Mouse (Mus musculus): ENCODE data around the gene H2-Q7. TPM values are rescaled to one million over a fixed set of nuclear protein-coding genes. Genes with fewer than 3 reads are reported as not detected.

H2-Q7 gene
- total RNA-seq (2023) = 100 to 1,000 TPM; 133 to 144 TPM

DNA sequence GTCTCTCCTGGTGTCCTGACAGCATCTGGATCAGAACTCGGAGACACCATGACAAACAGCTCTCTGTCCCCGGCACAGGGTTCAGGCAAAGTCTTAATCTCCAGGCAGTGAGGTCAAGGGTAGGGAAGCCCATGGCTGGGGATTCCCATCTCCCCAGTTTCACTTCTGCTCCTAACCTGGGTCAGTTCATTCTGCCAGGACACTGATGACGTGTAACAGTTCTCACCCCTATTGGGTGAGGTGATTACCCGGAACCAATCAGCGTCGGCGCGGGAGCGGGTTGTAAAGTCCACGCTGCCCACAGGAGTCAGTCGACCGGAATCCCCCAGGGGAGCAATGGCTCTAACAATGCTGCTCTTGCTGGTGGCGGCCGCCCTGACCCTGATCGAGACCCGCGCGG is at the start of gene H2-Q7:
Gene H2-Q7, plus strand, starts transcription at position 271 of the 400 bp plus-strand sequence.

DNA sequence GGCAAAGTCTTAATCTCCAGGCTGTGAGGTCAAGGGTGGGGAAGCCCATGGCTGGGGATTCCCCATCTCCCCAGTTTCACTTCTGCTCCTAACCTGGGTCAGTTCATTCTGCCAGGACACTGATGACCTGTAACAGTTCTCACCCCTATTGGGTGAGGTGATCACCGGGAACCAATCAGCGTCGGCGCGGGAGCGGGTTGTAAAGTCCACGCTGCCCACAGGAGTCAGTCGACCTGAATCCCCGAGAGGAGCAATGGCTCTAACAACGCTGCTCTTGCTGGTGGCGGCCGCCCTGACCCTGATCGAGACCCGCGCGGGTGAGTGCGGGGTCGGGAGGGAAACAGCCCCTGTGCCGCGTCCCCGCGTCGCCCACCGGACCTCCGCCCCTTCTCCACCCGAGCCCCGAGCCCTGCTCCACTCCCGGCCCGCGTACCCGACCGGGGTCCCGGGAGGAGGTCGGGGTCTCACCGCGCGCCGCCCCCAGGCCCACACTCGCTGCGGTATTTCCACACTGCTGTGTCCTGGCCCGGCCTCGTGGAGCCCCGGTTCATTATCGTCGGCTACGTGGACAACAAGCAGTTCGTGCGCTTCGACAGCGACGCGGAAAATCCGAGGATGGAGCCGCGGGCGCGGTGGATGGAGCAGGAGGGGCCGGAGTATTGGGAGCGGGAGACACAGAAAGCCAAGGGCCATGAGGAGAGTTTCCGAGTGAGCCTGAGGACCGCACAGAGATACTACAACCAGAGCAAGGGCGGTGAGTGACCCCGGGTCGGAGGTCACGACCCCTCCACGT is 14.1 kb upstream of the H2-Q7 start, which contains the start of gene H2-Q6:
Gene H2-Q6, plus strand, starts transcription at position 227 of the 793 bp plus-strand sequence.

GRCm38 (mm10) chr17:35469842-35470751 is 31.1 kb downstream of the H2-Q7 start, which contains the start of gene H2-Q10:
H2-Q10 (plus strand) TSS chr17:35470089.

Other genes with a start within 250 kb of the H2-Q7 start
- 100 to 1,000 TPM; 669 to 686 TPM for gene Ltb, start 244.7 kb upstream of the H2-Q7 start, total RNA-seq (2023)
- 10 to 100 TPM in 1 of 2 experiments, 1 to 10 TPM in 1; 9.6 to 14.5 TPM for gene Tnf, start 237.1 kb upstream of the H2-Q7 start, total RNA-seq (2023)
- 10 to 100 TPM; 45.0 to 61.0 TPM for gene Lta, start 233.8 kb upstream of the H2-Q7 start, total RNA-seq (2023)
- gene Gm16181, start 218.3 kb upstream of the H2-Q7 start, total RNA-seq (2023) = not detected
- 1 to 10 TPM; 1.2 to 2.9 TPM for gene Atp6v1g2, start 205.5 kb upstream of the H2-Q7 start, total RNA-seq (2023)
- 10 to 100 TPM; 11.2 to 16.2 TPM for gene Nfkbil1, start 203.4 kb upstream of the H2-Q7 start, total RNA-seq (2023)
- gene Ddx39b, start 197.4 kb upstream of the H2-Q7 start, total RNA-seq (2023) = 100 to 1,000 TPM; 440 to 473 TPM
- 1,000 to 10,000 TPM; 1,708 to 1,769 TPM for gene H2-D1, start 176.4 kb upstream of the H2-Q7 start, total RNA-seq (2023)
- gene H2-Q1, start 118.8 kb upstream of the H2-Q7 start, total RNA-seq (2023) = 10 to 100 TPM in 1 of 2 experiments, 1 to 10 TPM in 1; 9.7 to 10.1 TPM
- 1 to 10 TPM; 8.2 to 8.9 TPM for gene H2-Q2, start 96.9 kb upstream of the H2-Q7 start, total RNA-seq (2023)
- 100 to 1,000 TPM; 285 to 307 TPM for gene H2-Q4, start 59.5 kb upstream of the H2-Q7 start, total RNA-seq (2023)
- gene H2-Q6, start 14.3 kb upstream of the H2-Q7 start, total RNA-seq (2023) = 100 to 1,000 TPM; 249 to 254 TPM
- 10 to 100 TPM; 53.7 to 58.6 TPM for gene H2-Q10, start 30.9 kb downstream of the H2-Q7 start, total RNA-seq (2023)
- gene Pou5f1, start 66.9 kb downstream of the H2-Q7 start, total RNA-seq (2023) = 1 to 10 TPM in 1 of 2 experiments, under 1 TPM in 1; 0.42 to 1.7 TPM
- gene Tcf19, start 77.7 kb downstream of the H2-Q7 start, total RNA-seq (2023) = 1 to 10 TPM; 3.7 to 4.6 TPM
- 10 to 100 TPM; 12.4 TPM for gene Cchcr1, start 77.9 kb downstream of the H2-Q7 start, total RNA-seq (2023)
- under 1 TPM in 1 of 2 experiments, not detected in 1; 0.90 TPM for gene Psors1c2, start 94.0 kb downstream of the H2-Q7 start, total RNA-seq (2023)
- gene Cdsn, start 113.0 kb downstream of the H2-Q7 start, total RNA-seq (2023) = not detected
- gene 2300002M23Rik, start 128.3 kb downstream of the H2-Q7 start, total RNA-seq (2023) = not detected
- not detected for gene Sfta2, start 162.4 kb downstream of the H2-Q7 start, total RNA-seq (2023)
- gene Gm9573, start 187.5 kb downstream of the H2-Q7 start, total RNA-seq (2023) = not detected
- gene Mucl3, start 204.5 kb downstream of the H2-Q7 start, total RNA-seq (2023) = not detected
- 10 to 100 TPM; 46.4 to 58.1 TPM for gene Vars2, start 228.4 kb downstream of the H2-Q7 start, total RNA-seq (2023)
- 10 to 100 TPM; 16.1 to 23.9 TPM for gene Gtf2h4, start 234.6 kb downstream of the H2-Q7 start, total RNA-seq (2023)

Data from B cell, adult 67 days (primary cell).